Mouse (Mus musculus) layer of hippocampus, adult 9-11 months (tissue): ENCODE data around the gene Ivd.

ENCODE experiments used
- DNase-seq: peaks from one replicate; pipeline ENCODE4 v3.0.0; 2022

Gene Ivd

DNA sequence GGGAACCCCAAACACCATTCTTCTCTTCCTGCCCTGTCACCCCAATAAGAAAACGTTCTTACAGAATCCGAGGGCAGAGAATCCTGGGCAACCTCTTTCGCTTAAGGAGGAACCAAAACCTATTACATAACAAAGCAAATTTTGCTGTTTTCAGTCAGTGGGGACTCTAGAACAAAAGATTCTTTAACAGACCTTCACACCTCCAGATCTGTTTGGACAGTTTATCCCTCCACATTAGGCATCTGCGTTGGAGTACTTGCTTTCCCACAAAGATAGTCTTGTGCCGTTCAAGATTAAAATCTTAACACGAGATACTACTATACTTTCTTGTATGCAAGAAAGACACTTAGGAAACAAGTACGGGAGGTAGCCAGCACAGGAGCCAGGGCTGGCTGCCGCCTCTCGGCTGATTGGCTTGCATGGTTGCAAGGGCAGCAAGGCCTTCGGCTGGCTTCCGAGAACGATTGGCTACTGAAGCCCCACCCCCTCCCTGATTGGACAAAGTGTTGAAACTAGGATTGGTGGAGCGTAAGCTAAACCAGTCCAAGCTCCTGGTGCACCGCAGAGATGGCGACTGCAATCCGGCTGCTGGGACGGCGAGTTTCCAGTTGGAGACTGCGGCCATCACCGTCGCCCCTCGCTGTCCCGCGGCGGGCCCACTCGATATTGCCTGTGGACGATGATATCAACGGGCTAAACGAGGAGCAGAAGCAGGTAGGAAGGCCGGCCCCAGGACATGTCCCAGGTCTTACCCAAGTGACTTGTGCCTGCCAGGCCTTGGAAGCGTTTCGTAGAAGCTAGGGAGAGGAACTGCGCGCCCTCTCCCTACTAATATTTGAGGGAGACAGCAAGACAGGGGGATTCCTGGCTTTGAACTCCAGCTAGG lies at the start of gene Ivd:
TSS of gene Ivd (plus strand) at position 501 of the 886 bp plus-strand sequence.
- DNase-seq = peak; percentile 96

DNA sequence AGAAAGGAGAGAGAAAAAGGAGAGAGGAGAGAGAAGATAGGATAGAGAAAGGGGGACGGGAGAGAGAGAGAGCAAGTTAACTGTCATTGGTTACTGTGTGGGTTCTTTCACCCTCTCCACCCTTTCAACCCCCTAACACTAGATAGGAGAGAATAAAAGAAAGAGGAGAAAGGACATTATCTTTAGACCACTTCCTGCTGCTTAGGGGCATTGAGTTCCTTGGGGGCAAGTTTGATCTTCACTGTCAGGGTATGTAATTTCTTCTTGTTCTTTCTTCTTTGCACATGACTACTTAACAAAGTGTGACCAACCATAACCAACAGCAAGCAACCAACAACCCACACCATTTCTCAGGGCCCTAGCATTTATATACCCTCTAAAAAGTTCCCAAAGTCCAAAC lies 49.0 kb upstream of the Ivd start:
- no peak for DNase-seq

DNA sequence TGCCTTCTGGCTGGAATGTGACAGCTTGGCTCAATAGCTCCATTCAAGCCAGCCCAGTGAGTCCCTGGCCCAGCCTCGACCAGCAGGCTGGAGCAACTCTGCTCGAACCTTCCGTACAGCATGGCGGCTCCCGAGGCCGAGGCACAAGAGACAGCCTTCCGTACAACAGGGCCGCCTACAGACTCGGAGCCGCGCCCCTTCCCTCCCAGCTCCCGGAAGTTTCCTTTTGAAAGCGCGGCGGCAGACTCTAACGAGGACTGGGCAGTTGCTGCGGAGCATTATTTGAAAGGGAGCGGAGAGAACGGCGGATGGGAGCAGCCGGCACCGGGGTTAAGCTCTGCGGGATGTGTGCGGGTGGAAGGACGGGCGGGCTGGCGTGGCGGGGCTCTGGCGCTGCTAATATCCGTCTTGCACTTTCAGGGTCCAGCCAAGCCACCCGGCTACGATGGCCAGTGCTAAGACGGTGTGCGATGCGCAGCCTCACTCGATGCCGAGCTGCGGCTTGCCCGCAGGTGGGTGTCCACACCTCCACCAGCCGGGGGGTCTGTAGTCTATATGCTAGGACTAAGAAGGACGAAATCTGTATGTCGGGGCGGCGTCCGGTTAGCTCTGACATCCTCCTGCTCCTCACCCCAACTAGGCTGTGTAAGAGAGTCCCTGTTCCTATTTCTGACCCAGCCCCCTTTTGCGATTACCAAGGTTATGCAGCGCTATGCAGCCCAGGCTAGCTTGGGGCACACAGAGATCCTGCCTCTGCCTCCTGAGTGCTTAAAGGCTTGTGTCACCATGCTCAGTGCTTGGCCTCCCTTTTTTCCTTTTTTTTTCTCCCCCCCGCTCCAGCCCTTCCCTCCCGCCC lies 47.5 kb upstream of the Ivd start, which contains the start of gene Knstrn:
TSS of gene Knstrn (plus strand) at position 23 of the 856 bp plus-strand sequence.
- DNase-seq = peak; percentile 89

DNA sequence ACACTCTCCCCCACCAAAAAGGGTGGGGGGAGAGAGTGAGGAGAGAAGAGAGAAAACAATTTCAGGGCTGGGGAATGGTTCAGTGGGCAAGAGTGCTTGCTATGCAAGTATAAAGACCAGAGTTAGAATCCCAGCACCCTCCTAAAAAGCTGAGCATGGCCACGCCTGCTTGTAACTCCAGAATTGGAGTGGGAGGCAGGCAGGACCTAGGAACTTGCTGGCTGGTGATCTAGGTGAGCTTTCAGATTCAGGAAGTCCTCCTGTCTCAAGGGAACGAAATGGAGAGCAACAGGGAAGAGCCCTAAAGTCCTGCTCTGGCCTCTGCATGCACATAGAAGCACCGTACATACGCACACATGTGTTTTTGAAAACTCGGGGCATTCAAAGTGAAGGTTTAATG lies 39.0 kb upstream of the Ivd start:
- DNase-seq = no peak

DNA sequence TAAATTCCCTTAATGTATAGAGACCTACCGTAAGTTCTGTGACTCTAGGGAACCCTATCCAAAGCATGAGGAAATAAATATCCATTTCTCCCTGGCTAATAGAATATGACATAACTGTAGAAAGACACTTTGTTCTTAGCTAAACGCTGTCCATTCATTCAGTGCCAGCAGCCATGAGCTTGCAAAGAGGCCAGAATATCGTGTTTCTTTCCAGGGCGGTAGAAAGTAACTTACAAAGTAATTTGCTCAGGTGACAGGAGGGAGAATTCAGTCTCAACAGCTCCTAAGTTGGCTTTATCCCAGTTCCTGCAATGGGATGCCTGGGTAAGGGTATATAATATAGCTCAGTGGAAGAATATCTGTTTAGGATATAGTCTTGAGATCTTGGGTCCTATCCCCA lies 37.4 kb upstream of the Ivd start:
- DNase-seq = no peak

DNA sequence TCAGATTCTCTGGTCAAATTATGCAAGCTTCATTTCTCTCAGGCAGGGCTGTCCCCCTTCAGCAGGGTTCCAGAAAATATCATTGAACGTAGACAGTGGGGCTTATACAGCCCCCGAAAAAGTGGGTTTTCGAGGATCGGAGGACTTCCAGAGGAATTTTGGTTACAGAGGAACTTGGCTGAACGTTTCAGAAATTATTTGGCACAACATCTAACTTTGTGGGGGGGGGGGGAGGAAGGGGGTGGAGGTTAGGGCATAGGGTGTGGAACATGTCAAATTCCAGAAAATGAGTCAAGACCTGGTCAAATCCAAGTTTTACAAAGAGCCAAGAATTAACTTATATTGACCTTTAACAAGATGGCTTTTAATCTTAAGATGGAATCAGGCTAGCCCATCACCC lies 32.7 kb upstream of the Ivd start:
- no peak for DNase-seq

DNA sequence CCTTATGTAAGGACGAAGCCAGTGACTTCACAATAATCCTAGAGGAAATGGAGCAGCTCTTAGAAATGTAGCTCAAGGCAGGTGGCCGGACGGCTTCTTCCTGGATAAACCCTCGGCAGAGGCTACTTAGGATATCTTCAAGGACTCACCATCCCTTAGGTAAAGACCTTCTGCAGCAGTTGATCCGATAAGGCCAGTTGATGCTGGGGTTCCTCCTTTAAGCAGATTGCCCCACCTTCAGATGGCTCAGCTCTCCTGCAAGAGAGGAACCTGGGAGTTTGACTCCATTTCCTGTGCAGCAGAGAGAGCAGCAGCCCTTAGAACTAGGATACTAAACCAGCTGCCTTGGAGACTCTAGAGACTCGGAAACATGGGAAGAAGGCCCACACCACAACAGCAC lies 27.7 kb upstream of the Ivd start:
- DNase-seq = no peak

DNA sequence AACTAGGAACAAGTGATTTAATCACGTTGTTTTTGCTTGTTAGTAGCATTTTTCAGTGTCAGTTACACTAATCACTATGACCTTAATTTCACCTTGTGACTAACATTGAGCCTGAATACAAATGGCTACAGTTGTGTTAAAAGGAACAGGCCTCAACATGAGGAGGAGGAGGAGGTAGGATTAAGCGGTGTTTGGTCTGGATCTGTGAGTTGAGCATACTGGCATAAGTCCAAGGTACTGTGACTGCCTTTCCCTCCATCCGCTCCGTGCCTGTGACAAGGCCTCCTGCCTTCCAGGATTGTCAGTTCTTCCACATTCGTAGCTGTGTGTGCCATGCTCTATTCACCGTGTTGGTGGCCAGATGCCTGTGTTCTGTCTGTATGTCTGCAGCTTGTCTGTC lies 26.6 kb upstream of the Ivd start:
- no peak for DNase-seq

DNA sequence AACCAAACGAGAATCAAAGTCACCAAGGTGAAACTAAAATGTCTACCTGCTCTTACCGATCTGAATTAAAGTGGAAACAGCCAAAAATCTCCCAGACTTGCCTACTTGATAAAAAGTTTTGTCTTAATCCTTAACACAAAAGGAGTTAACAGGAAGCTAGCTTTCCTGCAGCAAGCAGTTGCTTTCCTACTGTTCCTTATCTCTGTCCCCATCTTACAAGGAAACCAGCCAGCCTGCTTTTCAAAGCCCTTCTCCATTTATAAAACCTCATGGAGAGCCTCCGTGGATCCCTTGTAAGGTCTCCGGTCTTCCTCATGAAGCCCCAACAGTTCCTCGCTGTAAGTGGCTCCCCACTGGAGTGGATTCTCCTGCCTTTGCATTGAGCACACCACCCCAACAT lies 23.4 kb upstream of the Ivd start:
- no peak for DNase-seq

DNA sequence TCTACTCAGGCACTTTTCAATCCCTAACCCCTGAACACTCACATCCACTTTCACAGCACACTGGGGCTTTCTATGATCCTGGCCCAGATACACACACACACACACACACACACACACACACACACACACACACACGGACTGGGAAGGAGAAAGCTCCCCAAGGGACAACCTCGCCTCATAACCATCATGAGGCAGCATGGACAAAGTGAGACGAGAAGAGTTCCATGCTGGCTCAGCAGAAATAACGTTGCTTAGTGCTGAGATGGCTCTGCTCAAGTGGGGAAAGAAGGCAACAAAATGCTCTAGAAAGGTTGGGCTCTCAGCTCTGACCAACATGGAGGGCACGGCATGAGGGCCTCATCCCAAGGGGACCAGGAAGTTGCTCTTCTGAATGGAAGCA lies 20.6 kb upstream of the Ivd start:
- no peak for DNase-seq

DNA sequence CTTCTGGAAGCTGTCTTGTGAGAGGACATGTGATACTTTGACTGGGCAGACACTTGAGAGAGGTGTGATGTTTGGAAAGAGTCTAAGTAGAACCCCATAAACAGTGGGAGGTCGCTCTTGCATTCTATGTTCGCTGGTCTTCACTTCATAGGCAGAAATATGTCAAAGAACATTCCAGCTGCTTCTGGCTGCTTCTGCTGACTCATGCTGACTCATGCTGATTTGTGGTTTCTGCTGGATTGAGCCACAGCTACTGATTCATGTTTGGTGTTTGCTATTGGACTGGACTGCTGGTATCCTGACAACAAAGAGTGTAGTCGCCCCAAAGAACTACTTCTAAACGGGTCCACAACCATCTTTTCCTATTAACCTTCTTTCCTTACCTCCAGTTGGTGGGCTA lies 20.0 kb upstream of the Ivd start:
- DNase-seq = no peak

DNA sequence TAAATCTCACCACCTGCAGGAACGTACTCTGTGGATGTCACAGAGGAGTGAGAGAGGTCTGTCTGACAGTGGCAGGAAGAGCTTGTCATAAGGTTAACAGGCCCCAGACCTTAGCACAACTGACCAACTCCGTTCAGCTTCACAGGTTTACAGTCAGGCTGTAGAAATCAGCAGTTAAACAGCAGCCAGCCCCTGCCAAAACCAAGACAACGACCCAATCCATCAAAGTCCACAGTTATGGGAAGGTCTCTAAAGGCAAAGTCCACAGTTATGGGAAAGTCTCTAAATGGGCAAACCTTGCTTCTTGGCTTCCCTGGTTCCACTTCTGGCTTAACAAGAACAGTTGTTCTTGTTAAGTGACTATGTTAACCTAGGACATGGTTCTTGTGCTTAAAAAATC lies 17.3 kb upstream of the Ivd start:
- no peak for DNase-seq

DNA sequence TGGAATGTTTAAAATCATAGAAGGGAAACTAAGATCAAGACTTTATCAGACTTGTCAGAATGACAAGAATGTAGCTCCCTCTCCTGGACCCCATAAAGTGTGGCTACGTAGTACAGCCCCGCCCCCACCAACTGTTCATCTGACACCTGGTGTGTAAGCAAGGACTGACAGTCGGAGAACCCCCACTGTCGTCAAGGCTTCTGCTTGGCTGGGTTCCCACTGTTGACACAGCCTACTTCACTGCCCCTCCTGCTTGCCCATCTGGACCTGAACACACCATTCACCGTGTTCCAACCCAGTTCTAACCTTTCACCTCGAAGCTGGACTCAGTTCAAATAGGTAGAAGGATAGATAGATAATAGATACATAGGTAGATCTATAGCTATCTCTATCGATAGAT lies 15.5 kb upstream of the Ivd start:
- DNase-seq = no peak

DNA sequence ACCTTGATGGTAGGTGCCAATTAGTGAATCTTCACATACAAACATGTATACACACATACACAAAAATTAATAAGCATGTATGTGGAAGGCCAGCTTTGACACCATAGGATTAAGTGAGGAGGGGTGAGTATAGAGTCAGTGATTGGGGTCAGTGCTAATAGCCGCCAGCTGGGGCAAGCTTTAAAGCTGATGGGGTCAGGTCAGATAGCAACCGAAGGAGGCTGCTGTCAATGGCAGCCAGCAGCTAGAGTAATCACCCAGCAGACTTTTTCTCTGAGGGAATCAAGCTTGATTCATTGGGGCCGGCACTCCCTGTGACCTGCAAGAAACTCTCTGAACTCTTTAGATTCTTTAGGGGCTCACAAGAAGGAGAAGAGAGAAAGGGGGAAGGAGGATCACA lies 10.0 kb upstream of the Ivd start:
- DNase-seq = no peak

DNA sequence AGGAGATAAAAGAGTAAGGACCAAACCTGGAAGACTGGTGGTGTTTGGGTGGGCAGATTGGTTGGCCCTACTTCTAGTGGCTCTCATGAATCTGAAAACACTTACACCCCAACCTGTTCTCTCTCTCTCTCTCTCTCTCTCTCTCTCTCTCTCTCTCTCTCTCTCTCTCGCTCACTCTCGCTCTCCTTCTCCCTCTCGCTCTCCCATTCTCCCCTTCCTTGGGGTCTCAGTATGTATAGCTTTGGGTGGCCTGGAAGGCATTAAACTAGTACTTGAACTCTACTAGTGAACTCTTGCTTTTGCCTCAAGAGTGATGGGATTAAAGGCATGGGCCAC lies 554 bp downstream of the Ivd start:
- DNase-seq = no peak

DNA sequence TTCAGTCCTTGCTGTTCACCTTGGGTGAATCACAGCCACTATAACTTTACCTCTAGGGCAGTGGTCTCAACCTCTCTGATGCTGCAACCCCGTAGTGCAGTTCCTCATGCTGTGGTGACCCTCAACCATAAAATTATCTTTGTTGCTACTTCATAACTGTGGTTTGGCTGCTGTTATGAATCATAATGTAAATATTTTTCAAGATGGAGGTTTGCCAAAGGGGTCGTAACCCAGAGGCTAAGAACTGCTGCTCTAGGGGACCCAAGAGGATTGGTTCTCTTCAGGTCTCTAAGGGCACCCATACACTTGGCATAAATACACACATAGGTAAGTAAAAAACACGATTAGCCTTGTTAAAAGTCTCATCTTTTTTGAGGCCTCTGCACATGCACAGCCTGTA lies 8.8 kb downstream of the Ivd start:
- no peak for DNase-seq

DNA sequence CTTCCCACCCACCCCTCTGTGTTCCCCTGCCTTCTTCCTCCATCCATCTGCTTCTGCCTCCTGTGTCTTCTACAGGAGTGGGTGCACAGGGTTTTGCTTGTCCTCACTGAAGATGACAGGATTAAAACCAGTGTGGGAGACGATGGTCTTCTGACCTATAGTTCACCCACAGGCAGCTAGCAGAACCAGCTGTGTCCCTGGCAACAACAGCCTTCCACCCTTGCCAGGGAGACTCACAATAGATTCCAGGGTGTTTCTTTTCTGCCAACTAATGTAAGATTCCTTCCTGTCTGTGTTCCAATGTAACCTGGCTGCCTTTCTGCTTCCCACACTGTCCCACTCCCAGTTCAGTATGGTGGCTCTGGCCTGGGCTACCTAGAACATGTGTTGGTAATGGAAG lies 9.3 kb downstream of the Ivd start:
- no peak for DNase-seq

DNA sequence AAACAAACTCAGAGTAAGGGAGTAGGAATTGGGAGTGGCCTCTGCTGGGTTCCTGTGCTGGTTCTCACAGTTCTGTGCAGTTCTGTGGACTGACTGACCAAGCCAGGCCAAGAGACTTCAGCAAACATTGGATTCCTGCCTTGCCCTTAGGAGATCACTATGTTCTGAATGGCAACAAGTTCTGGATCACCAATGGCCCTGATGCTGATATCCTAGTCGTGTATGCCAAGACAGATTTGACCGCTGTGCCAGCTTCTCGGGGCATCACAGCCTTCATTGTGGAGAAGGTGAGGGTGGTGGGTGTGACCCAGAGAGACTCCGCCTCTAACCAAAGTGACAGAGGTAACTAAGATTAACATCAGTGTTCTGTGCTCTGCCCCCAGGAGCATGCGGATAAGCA lies 11.3 kb downstream of the Ivd start:
- no peak for DNase-seq

DNA sequence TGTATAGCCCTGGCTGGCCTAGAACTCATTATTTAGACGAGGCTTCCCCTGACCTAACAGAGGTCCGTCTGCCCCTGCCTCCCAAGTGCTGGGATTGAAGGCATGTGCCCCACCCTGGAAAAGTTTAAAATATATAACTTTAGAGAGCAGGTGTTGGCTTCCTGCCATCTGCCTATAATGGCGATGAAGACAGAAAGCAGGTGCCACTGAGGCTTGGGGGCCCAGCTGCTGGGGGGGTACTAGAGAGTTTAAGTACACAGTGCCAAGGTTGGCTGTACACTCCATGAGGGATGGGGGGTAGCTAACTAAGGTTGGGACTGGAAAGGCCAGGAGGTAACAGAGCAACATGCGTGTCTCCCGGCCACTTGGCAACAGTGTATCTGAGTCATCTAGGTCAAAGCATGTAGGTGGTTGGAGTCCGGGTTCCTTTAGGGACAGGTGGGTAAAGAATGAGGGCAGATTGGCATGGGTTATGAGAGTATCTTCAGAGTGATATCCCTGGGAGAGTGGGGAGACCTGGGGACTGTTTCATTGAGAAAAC lies 12.2 kb downstream of the Ivd start:
- DNase-seq = no peak

DNA sequence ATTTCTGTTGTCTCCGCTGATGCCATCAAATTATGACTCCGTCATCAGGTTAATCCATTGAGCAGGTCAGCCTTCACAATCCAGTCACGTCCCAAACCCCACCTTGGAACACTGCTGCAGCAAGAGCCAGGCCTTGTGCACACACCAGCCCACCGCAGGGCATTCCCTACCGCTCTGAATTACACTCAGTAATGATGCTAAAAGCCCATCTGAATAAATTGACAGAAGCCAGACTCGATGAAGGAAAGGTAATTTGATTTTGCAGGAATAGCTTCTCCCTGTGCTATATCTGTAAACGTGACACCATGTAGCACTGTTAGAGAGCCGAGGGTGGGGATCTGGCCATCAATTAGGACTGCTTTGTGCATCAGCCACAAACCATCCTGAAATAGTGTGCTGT lies 13.6 kb downstream of the Ivd start:
- no peak for DNase-seq

DNA sequence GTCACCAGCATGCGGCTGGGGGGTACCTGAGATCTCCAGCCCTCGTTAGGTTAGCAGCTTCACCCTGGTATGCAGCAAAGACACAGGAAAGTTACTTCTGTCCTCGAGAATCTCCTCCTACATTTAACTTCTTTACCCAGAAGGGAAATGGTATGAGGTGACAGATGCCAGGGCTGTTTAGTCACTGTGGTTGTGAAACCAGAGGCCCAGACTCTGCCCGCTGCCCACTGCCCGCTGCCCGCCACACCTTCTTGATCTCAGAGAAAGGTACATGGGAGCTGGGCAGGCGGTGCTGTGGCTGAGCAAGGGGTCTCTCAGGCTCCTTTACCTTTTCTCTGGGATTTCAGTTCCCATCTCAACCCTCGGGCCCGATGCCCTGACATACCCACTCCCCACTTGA lies 14.7 kb downstream of the Ivd start:
- no peak for DNase-seq

DNA sequence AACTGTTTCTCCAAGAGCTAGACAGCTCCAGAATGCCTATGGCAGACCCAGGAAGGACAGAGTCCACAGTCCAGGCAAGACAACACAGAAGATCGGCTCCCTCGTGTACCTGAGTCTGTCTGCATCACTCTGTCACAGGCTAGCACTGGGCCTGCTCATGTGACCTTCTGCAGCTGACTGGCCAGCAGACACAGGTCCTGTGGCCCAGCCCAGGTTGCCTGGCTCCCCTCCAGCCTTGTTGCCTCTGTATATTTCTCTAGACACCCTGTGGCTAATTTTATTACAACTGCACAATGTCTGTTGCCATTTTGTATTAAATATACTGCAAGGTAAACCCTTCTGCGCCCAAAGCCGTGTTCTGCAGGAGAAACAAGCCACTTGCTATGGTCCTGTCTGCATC lies 19.3 kb downstream of the Ivd start:
- no peak for DNase-seq

DNA sequence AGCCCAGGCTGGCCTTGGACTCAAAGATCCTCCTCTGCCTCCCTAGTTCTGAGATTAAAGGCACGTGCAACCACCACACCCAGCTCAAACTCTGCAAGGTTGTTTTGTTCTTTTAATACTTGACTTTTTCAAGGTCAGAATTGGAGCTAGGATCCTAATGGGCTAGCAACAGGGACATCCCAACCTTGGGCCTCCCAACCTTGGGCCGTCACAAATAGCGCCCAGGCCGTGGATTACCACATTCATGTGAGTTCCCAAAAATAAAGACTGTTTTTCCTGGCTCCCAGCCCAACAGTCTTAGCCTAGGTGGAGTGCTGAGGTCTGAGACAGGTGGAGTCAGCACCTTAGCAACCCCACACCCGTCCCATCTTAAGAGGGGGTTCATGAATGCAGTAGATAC lies 20.2 kb downstream of the Ivd start:
- no peak for DNase-seq
